Mouse (Mus musculus): ENCODE measurements around the gene Mbnl2. TPM values are rescaled to one million over a fixed set of nuclear protein-coding genes. Genes with fewer than 3 reads are reported as not detected.
"Not testable (repeated sequence)": the region's sequence is repeated elsewhere in the genome, so short reads cannot be mapped to it uniquely, and the experiment has no call there.

The Mbnl2 gene
- polyA plus RNA-seq, 1 experiment = 18.9 TPM

GRCm38 (mm10) chr14:120352136-120352843 lies 76.8 kb downstream of the Mbnl2 start:
- peak overlapping the region; percentile 40 for H3K27ac ChIP-seq (ENCODE audit: insufficient read depth, low read length)
- H3K4me3 ChIP-seq (ENCODE audit: extremely low read depth, insufficient read depth, insufficient read length) = no peak overlapping the region
- 50% methylated on average over 14 of the region's 14 CpGs for WGBS
- no peak for DNase-seq (ENCODE audit: low read depth in 1 of 2, low spot score in 2 of 2)
- H3K4me1 ChIP-seq (ENCODE audit: control insufficient read depth, insufficient read depth, insufficient read length) = peaks cover 7% of the 10 kb centered on the region
- TF ChIP-seq POLR2A (IDR thresholded peaks at IDR 0.05; ENCODE audit: low read depth, low read length) (no peak), CTCF (IDR thresholded peaks at IDR 0.05; ENCODE audit: extremely low read depth, insufficient read depth, insufficient read length, insufficient replicate concordance) (no peak)
- no peaks in the 10 kb centered on the region for H3K36me3 ChIP-seq (ENCODE audit: control insufficient read depth, insufficient read depth, low read length)
- no peaks in the 10 kb centered on the region for H3K27me3 ChIP-seq (ENCODE audit: control insufficient read depth, insufficient read depth, low read length)

- H3K36me3 ChIP-seq (ENCODE audit: control insufficient read depth, insufficient read depth, low read length) = no peaks in the 10 kb centered on the region
- TF ChIP-seq POLR2A (IDR thresholded peaks at IDR 0.05; ENCODE audit: low read depth, low read length) (no peak), CTCF (IDR thresholded peaks at IDR 0.05; ENCODE audit: extremely low read depth, insufficient read depth, insufficient read length, insufficient replicate concordance) (no peak)
- 82% methylated on average over 11 of the region's 11 CpGs for WGBS
- H3K27ac ChIP-seq (ENCODE audit: insufficient read depth, low read length) = no peak overlapping the region
- no peak for DNase-seq (ENCODE audit: low read depth in 1 of 2, low spot score in 2 of 2)
- no peak overlapping the region for H3K4me3 ChIP-seq (ENCODE audit: extremely low read depth, insufficient read depth, insufficient read length)
- peaks cover 3% of the 10 kb centered on the region for H3K4me1 ChIP-seq (ENCODE audit: control insufficient read depth, insufficient read depth, insufficient read length)
- no peaks in the 10 kb centered on the region for H3K27me3 ChIP-seq (ENCODE audit: control insufficient read depth, insufficient read depth, low read length)
These were observed 77.7 kb downstream of the Mbnl2 start for GRCm38 (mm10) chr14:120353211-120353610.

DNA sequence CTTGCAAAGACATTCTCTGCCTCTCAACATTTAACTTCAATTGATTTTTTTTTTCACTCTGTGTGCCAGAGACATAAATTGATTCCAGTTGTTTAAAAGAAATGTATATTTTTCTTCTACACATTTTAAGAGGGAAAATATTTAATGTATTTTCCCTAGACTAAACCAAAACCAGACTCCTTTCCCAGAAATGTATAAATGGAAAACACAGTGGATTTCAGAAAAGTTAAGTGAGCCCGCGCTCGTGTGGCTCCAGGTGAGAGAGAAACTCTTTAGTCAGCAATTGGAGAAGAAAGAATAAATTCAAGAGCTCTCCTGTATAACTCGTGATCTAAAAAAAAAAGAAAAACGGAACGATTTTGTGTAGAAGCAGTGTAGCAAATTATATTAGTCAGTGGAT lies 79.1 kb downstream of the Mbnl2 start:
- no peaks in the 10 kb centered on the region for H3K36me3 ChIP-seq (ENCODE audit: control insufficient read depth, insufficient read depth, low read length)
- TF ChIP-seq POLR2A (IDR thresholded peaks at IDR 0.05; ENCODE audit: low read depth, low read length) (no peak), CTCF (IDR thresholded peaks at IDR 0.05; ENCODE audit: extremely low read depth, insufficient read depth, insufficient read length, insufficient replicate concordance) (no peak)
- no peak for DNase-seq (ENCODE audit: low read depth in 1 of 2, low spot score in 2 of 2)
- peaks cover 5% of the 10 kb centered on the region for H3K4me1 ChIP-seq (ENCODE audit: control insufficient read depth, insufficient read depth, insufficient read length)
- no peak overlapping the region for H3K27ac ChIP-seq (ENCODE audit: insufficient read depth, low read length)
- H3K4me3 ChIP-seq (ENCODE audit: extremely low read depth, insufficient read depth, insufficient read length) = no peak overlapping the region
- 78% methylated on average over 6 of the region's 6 CpGs for WGBS
- no peaks in the 10 kb centered on the region for H3K27me3 ChIP-seq (ENCODE audit: control insufficient read depth, insufficient read depth, low read length)

DNA sequence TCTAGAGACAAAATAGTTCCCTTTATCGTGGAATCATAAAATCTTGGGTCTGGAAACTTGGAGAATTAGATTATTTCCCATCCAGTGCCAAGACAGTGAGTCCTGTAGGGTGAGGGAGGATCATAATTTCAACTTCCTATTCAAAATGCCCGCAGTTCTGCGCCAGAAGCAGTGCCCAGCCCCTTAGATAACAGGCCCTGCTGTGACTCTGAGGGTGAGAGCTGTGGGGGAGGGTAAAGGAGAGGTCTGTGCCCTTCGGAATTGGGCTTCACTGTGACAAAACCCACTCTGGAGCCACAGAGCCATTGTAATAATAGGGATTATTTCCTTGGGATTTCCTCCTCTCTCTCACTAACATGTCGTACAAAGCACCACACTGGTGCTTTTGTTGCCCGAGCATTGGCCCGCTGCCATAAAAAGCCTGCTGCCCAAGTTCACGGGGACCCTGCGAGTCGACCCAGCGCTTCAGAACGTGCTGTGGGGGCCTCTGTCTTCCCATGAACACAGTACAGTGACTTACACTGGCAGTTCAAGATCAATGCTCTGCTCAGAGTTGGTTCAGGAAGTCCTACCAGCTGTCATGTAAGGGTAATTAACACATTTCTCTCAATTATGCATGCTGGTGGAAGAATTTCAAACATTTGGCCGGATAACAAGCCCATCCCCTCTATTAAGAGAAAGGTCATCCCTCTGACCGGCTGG lies 79.7 kb downstream of the Mbnl2 start:
- 55% methylated on average over 14 of the region's 14 CpGs for WGBS
- H3K4me3 ChIP-seq (ENCODE audit: extremely low read depth, insufficient read depth, insufficient read length) = no peak overlapping the region
- no peaks in the 10 kb centered on the region for H3K27me3 ChIP-seq (ENCODE audit: control insufficient read depth, insufficient read depth, low read length)
- no peak for TF ChIP-seq POLR2A (IDR thresholded peaks at IDR 0.05; ENCODE audit: low read depth, low read length)
- H3K27ac ChIP-seq (ENCODE audit: insufficient read depth, low read length) = peak overlapping the region; percentile 62
- peaks cover 8% of the 10 kb centered on the region for H3K4me1 ChIP-seq (ENCODE audit: control insufficient read depth, insufficient read depth, insufficient read length)
- no peak for DNase-seq (ENCODE audit: low read depth in 1 of 2, low spot score in 2 of 2)
- H3K36me3 ChIP-seq (ENCODE audit: control insufficient read depth, insufficient read depth, low read length) = no peaks in the 10 kb centered on the region

DNA sequence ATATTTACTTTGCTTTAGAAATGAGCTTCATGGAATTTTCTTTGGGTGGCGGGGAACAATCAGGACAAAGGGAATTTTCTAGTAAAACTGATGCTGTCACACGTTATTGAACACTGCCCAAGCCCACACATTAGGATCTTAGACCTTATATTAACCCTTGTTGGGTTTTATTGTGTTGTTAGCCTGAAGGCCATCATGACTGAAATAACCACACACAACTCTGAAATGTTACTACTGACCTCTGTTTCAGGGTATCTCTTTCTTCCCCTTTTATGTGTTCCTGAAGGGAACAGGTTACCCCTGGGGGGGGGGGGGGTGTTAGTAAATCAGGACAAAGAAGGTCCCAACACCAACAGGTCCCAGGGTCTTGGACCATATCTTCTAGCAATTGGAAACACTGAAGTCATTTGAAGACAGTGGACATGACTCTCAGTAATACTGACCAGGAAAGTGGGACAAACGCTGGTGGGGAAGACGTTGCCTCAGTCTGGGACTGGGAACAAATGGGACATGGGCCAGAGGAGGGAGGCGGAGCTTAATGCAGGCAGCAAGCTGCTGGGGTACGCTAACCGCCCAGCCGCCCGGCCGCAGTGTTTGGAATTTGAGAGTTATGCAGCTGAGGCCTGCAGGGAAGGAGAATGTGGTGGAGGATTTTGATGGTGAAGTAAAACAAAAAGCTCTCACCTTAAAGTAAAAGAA lies 80.4 kb downstream of the Mbnl2 start:
- no peak overlapping the region for H3K27ac ChIP-seq (ENCODE audit: insufficient read depth, low read length)

DNA sequence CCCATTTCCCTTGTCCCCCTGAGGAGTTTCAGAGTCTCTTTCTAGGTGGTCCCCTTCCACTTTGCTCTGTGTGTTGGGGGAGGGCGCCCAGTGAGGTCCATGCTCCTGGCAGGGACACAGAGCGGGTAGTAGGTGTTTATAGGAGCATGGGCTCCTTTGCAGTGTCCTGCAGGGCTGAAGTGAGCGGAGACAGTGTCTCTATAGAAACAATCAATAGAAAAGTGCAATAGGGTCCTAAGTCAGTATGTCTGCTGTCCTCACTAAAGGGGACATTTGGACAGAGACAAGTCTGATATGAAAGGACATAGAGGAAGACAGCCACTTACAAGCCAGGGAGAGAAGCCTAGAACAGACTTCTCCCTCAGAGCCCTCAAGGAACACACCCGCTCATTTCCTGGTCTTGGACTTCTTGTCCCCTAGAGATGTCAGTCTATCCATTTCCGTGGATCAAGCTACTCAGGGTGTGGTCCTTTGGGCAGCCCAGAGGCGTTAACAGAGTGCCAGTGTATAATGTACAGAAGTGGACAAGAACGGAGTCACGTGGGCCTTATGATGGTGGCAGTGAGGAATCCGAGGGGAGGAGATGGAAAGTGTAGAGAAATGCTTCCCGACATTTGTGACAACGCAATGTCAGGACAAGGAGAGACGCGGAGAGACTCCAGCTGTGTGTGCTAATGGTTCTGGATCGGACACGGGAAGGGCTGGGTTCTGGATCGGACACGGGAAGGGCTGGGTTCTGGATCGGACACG lies 82.0 kb downstream of the Mbnl2 start:
- Histone ChIP-seq H3K27me3 (ENCODE audit: control insufficient read depth, insufficient read depth, low read length) (no peaks in the 10 kb centered on the region), H3K4me1 (ENCODE audit: control insufficient read depth, insufficient read depth, insufficient read length) (peaks cover 8% of the 10 kb centered on the region), H3K4me3 (ENCODE audit: extremely low read depth, insufficient read depth, insufficient read length) (no peak overlapping the region), H3K36me3 (ENCODE audit: control insufficient read depth, insufficient read depth, low read length) (no peaks in the 10 kb centered on the region), H3K27ac (ENCODE audit: insufficient read depth, low read length) (no peak overlapping the region)
- WGBS = 96% methylated on average over 19 of the region's 19 CpGs
- TF ChIP-seq CTCF (IDR thresholded peaks at IDR 0.05; ENCODE audit: extremely low read depth, insufficient read depth, insufficient read length, insufficient replicate concordance) (no peak), POLR2A (IDR thresholded peaks at IDR 0.05; ENCODE audit: low read depth, low read length) (no peak)
- DNase-seq (ENCODE audit: low read depth in 1 of 2, low spot score in 2 of 2) = no peak

More for the DNA sequence above, 80.4 kb downstream of the Mbnl2 start:
- Histone ChIP-seq H3K36me3 (ENCODE audit: control insufficient read depth, insufficient read depth, low read length) (no peaks in the 10 kb centered on the region), H3K27me3 (ENCODE audit: control insufficient read depth, insufficient read depth, low read length) (no peaks in the 10 kb centered on the region), H3K4me1 (ENCODE audit: control insufficient read depth, insufficient read depth, insufficient read length) (peaks cover 8% of the 10 kb centered on the region), H3K4me3 (ENCODE audit: extremely low read depth, insufficient read depth, insufficient read length) (no peak overlapping the region)
- WGBS = 92% methylated on average over 10 of the region's 10 CpGs
- no peak for TF ChIP-seq POLR2A (IDR thresholded peaks at IDR 0.05; ENCODE audit: low read depth, low read length)
- no peak for TF ChIP-seq CTCF (IDR thresholded peaks at IDR 0.05; ENCODE audit: extremely low read depth, insufficient read depth, insufficient read length, insufficient replicate concordance)
- no peak for DNase-seq (ENCODE audit: low read depth in 1 of 2, low spot score in 2 of 2)

- peak in 1 of 2 experiments; percentile 21 for DNase-seq (ENCODE audit: low read depth in 1 of 2, low spot score in 2 of 2)
- WGBS = 72% methylated on average over 8 of the region's 8 CpGs
- not testable (repeated sequence) for H3K27me3 ChIP-seq (ENCODE audit: control insufficient read depth, insufficient read depth, low read length); H3K27ac ChIP-seq (ENCODE audit: insufficient read depth, low read length); H3K4me1 ChIP-seq (ENCODE audit: control insufficient read depth, insufficient read depth, insufficient read length); H3K4me3 ChIP-seq (ENCODE audit: extremely low read depth, insufficient read depth, insufficient read length); H3K36me3 ChIP-seq (ENCODE audit: control insufficient read depth, insufficient read depth, low read length)
These were observed 84.1 kb downstream of the Mbnl2 start for GRCm38 (mm10) chr14:120359608-120360007.
